Mouse (Mus musculus) lung, adult 2 months (tissue): ENCODE data around the gene Oprm1.

Experiments used
- CTCF ChIP-seq: fragments of 200-500 bp; IDR thresholded peaks from 2 replicates; pipeline ENCODE4 v1.5.1; 2011; ENCODE audit warnings: mild to moderate bottlenecking, low read length, control low read depth; ENCODE audit not compliant: insufficient read depth
- POLR2A ChIP-seq: fragments of 200-500 bp; IDR thresholded peaks from 2 replicates; pipeline ENCODE4 v1.6.1; 2011; ENCODE audit warnings: low read depth, mild to moderate bottlenecking, control low read depth, low read length, borderline replicate concordance; ENCODE audit errors: extremely low read depth

- TF ChIP-seq CTCF (no peak), POLR2A (no peak)
Measured at GRCm38 (mm10) chr10:6753375-6753774, 4.9 kb upstream of the Oprm1 start.
